Mouse (Mus musculus) lung, postnatal 0 days (tissue): Measurements from ENCODE around the gene Alox12e.

ENCODE experiments used
- CTCF ChIP-seq: IDR thresholded peaks from 2 replicates; pipeline ENCODE4 v1.5.1; 2016; ENCODE audit warnings: antibody characterized with exemption, mild to moderate bottlenecking
- EP300 ChIP-seq: IDR thresholded peaks from 2 replicates; pipeline ENCODE4 v1.6.1; 2016; ENCODE audit warnings: antibody characterized with exemption, mild to moderate bottlenecking, control low read depth

DNA sequence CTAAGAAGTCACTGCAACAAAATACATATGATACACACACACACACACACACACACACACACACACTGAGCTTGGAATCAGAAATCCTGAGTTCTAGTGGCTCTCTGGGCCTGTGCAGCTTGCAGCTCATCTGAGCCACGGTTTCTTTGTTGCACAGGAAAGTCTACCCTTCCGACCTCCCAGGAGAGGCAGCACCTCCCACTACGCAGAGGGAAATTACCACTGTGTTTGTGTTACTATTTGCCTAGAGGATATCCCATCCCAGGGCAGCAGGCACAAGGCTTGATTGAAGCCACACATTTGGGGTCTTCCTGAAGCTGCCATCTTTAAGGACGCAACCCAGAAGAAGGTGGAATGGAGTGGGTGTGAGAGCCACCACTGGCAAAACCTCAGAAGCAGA is 25.0 kb downstream of the Alox12e start:
- TF ChIP-seq EP300 (no peak), CTCF (0 out of 2 replicates have a peak, but pooled peaks have one; percentile 5)
